Mouse (Mus musculus): Measurements from ENCODE around the gene Trank1. TPM values are rescaled to one million over a fixed set of nuclear protein-coding genes. Genes with fewer than 3 reads are reported as not detected.
A peak's percentile ranks its signal among the peaks of the same experiment; 100 is the strongest.

Trank1 gene
- total RNA-seq, 2 experiments from 2014 or later, result 0.23 to 0.24 TPM

DNA sequence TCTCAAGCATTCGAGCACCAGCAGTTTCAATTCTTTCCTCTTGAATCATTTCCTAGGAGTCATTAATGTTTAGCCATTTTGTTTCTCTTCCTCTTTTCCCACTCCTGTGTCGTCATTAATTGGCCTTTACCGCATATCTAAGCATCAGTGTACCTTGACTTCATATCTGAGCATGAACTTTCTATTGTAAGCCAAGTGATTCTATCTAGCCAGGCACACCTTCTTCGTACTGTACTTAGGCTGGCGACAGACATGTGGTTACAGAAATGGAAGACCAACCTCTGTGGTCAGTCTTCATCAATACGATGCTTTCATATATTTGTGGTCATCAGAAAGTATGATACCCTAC, 93.5 kb downstream of the Trank1 start:
- intact Hi-C loops (cut with DNase I; ENCODE audit: low total_unique reads), result no loop called here

GRCm38 (mm10) chr9:111408012-111408411, 96.5 kb downstream of the Trank1 start:
- intact Hi-C loops (cut with DNase I; ENCODE audit: low total_unique reads), result no loop called here
- no peak for DNase-seq

More for the DNA sequence above, 93.5 kb downstream of the Trank1 start:
- no peak for DNase-seq

DNA sequence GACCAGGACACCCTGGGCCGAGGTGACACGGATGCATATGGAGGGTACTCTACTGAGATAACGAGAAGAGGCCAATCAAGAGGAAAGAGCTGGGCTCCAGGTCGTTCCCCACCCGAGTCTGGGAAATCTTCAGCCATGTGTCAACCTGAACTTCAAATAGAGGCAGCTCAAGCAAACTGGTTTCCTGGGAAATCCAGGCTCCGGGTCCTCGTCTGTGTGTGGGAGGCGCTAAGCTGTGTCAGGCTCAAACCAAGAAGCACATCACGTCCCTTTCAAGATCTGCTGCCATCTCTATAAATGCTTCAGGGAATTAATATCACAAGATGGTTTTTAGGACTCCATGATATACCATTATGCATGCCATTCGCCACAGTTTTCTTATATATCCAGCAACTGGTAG, 96.9 kb downstream of the Trank1 start:
- DNase-seq, result no peak
- intact Hi-C loops (cut with DNase I; ENCODE audit: low total_unique reads), result no loop called here

- intact Hi-C loops (cut with DNase I; ENCODE audit: low total_unique reads), result no loop called here
- DNase-seq, result no peak
These were observed 101.1 kb downstream of the Trank1 start for GRCm38 (mm10) chr9:111412471-111413160.

GRCm38 (mm10) chr9:111421862-111422261, 110.3 kb downstream of the Trank1 start:
- DNase-seq, result no peak
- intact Hi-C loops (cut with DNase I; ENCODE audit: low total_unique reads), result no loop called here

GRCm38 (mm10) chr9:111422567-111422966, 111.0 kb downstream of the Trank1 start:
- no peak for DNase-seq
- intact Hi-C loops (cut with DNase I; ENCODE audit: low total_unique reads), result no loop called here

- DNase-seq, result peak; percentile 42
- intact Hi-C loops (cut with DNase I; ENCODE audit: low total_unique reads), result no loop called here
These were observed 113.6 kb downstream of the Trank1 start for GRCm38 (mm10) chr9:111425113-111425512.

GRCm38 (mm10) chr9:111425952-111426351, 114.4 kb downstream of the Trank1 start:
- intact Hi-C loops (cut with DNase I; ENCODE audit: low total_unique reads), result no loop called here
- no peak for DNase-seq

- intact Hi-C loops (cut with DNase I; ENCODE audit: low total_unique reads), result no loop called here
- no peak for DNase-seq
These were observed 116.5 kb downstream of the Trank1 start for GRCm38 (mm10) chr9:111427891-111428555.

GRCm38 (mm10) chr9:111428698-111429362, 117.3 kb downstream of the Trank1 start:
- DNase-seq, result no peak
- intact Hi-C loops (cut with DNase I; ENCODE audit: low total_unique reads), result no loop called here

DNA sequence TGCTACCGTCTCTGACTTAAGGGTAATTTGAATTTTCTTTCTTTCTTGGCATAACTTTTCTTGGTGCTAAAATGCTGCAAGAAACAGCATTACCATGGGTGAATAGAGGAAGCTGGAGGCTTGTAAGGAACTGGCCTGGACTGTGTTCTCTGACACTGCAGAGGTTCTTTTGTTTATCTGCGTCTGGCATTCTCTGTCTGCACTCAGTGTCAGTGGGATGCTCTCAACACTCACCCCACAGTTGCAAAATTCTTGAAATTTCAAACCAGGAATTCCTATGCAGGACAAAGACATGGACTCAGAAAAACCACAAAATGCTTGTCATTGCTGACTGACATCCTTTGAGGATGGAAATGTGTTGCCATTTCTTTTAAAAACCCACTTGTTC, 117.8 kb downstream of the Trank1 start:
- intact Hi-C loops (cut with DNase I; ENCODE audit: low total_unique reads), result no loop called here
- DNase-seq, result no peak

DNA sequence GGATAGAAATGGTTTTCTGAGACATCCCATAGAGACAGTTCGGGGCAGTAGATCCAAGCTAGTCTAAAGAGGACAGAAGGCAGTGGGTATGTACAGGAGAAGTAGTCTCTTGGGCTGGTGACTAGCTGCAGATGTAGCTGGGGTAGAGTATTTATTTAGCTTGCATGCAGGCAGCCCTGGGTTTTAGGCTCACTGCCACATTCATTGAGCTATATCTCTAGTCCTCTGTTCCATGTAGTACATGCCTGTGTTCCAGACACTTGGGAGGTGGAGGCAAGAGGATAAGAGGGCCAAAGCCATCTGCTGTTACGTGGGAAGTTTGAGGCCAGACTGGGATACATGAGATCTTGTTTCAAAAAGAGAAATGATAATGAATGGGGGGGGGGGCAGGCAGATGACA, 123.9 kb downstream of the Trank1 start:
- DNase-seq, result no peak
- intact Hi-C loops (cut with DNase I; ENCODE audit: low total_unique reads), result no loop called here

- DNase-seq, result peak; percentile 43
- intact Hi-C loops (cut with DNase I; ENCODE audit: low total_unique reads), result no loop called here
These were observed 127.6 kb downstream of the Trank1 start, which contains the start of gene Dclk3 for GRCm38 (mm10) chr9:111438904-111439835. Gene Dclk3, plus strand, starts transcription at chr9:111439081.

- intact Hi-C loops (cut with DNase I; ENCODE audit: low total_unique reads), result no loop called here
These were observed 128.3 kb downstream of the Trank1 start for GRCm38 (mm10) chr9:111439836-111440201.

DNA sequence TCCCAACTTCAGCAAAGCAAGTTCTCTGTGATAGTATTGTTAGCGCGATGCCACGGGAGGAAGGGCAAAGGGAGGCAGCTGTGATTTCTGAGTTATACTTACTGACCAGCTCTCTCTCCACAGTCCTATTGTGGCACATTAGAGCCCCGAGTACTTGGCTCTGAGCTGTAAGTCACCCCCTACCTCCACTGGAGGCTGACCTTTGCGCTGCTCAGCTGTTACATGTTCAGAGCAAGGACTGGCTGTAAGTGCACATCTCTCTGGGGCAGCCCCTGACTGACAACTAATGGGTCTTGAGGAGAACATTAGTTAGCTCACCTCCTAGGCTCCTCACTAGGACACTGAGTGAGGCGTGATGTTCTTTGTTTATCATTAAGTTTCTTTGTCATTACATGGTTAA, 128.9 kb downstream of the Trank1 start:
- DNase-seq, result no peak
- intact Hi-C loops (cut with DNase I; ENCODE audit: low total_unique reads), result no loop called here

More at GRCm38 (mm10) chr9:111439836-111440201, 128.3 kb downstream of the Trank1 start:
- DNase-seq, result no peak

- intact Hi-C loops (cut with DNase I; ENCODE audit: low total_unique reads), result no loop called here
- DNase-seq, result no peak
These were observed 129.6 kb downstream of the Trank1 start for GRCm38 (mm10) chr9:111441151-111441550.
